Mouse (Mus musculus): Measurements from ENCODE around the gene Kri1. TPM values are rescaled to one million over a fixed set of nuclear protein-coding genes. Genes with fewer than 3 reads are reported as not detected.
A peak's percentile ranks its signal among the peaks of the same experiment; 100 is the strongest.
"Not testable (repeated sequence)": the region's sequence is repeated elsewhere in the genome, so short reads cannot be mapped to it uniquely, and the experiment has no call there.

Kri1 gene
- total RNA-seq, 1 experiment from 2014 or later = 64.0 TPM

DNA sequence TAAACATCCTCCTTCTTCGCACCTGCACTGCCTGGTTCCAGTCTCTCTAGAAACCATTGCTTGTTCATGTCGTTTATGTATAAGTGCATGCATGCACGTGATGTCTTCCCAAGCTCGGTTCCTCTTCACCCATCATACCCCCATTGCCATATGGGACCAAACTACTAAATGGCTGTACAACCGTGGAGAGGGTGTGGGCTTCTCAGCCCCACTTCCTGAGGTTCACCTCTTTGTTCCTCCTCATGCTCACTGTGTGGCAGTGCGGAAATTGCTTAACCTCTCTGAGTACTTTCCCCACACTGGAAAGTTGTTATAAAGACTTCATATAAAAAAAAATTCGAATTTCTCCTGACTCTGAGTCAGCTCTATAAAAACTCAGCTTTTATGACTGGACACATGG, 28.9 kb upstream of the Kri1 start:
- ATAC-seq (replicated peaks; ENCODE audit: low read depth, poor library complexity, severe bottlenecking) = peak; percentile 12; the same call in 1 of the 2 replicates

DNA sequence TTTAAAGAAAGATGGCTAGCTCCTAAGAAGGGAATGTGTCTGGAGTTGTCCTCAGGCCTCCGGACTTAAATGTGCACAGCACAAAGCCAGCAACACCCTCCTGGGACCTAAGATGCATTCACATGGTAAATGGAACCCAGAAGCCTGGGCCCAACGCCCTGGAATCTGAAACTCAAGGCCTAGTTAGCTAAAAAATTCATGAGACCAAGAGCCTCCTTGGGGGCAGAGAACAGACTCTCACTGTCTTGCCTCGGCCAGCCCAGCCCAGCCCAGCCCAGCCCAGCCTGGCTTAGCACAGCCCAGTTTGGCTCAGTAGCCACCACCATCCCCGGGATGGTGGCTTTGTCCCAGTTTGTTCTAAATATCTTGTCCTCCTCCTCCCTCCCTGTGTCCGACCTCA, 27.7 kb upstream of the Kri1 start:
- ATAC-seq (replicated peaks; ENCODE audit: low read depth, poor library complexity, severe bottlenecking) = no peak

DNA sequence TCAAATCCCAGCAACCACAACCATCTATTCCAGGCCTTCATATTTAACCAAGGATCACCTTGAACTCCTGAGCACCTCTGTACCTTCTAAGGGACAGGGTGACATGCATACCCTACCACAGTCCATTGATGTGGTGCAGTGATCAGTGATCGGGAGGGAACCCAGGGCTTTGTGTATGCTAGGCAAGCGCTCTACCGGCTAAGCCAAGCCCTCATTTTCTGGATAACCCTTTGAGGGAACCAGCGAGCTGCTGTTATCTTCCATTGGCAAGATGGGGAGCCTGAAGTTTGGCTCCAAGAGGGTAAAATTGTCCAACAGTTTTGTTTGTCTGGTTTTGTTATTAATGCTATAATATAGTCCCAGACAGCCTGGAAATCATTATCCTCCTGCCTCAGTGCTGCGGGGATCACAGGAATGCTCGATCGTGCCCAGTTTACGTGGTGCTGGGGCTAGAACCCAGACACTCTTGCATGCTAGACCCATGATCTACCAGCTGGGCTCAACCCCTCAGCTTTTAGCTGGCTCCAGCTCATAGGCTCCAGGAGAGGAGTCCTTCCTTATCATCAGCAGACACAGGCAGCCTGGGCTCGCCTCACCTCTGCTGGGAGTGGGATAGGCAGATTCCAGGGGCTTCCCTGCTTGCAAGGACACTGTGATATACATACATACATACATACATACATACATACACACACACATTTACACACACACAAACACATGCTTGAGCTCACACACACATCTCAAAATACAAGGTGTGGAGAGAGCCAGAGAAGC, 26.8 kb upstream of the Kri1 start:
- no peak for ATAC-seq (replicated peaks; ENCODE audit: low read depth, poor library complexity, severe bottlenecking)

DNA sequence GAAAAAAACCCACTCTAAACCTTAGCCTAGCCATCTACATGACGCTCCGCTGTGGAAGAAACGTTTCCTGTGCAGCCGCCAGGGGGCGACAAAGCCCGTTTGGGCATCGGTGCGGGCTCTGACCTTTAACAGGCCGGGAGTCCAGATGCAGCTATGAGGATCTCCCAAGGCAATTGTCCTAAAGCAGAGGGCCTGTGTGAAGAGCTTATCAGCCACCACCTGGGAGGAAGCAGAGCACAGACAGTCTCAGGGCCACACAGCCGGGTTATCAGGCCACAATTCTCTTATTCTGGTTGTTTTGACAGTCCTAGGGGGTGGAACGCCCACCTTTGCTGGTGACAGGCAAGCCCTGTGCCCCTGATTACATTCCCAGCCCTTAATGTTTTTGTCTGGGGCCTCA, 25.6 kb upstream of the Kri1 start:
- ATAC-seq (replicated peaks; ENCODE audit: low read depth, poor library complexity, severe bottlenecking) = peak; percentile 89

DNA sequence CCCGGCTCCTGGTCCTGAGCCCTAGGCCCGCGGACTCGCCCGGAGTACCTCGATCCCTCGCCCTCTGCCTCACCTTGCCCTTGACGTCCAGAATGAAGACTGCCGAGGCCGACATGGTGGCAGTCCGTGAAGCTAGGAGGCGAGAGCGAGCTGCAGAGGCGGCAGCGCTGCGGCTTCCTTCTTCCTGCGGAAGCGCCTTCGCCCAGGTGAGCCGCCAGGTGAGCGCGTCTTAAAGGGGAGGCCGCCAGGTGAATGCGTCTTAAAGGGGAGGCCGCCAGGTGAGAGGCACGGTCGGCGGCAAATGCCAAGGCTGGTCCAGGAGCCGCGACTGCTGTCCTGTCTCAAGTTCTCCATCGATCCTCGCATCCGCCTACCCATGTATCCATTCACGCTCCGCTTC, 24.4 kb upstream of the Kri1 start, which contains the start of gene Ap1m2:
Ap1m2 (minus strand) TSS at position 204 of the 400 bp plus-strand sequence.
- ATAC-seq (replicated peaks; ENCODE audit: low read depth, poor library complexity, severe bottlenecking) = no peak

DNA sequence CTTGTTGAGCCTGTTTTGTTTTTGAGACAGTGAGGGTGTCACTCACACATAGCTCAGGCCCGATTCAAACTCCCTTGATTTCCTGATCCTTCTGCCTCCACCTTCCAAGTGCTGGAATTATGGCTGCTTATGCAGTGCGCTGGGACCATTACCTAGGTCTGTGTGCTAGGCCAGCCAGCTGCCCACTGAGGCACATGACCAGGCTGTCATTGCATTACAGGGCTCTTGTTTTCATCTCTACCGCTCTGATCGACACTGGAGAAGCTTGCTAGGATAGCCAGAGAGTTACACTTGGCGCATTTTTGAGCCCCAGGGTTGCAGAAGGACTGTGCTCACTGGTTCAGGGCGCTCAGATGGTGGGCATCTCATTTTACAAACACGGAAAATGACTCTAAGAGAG, 23.9 kb upstream of the Kri1 start:
- ATAC-seq (replicated peaks; ENCODE audit: low read depth, poor library complexity, severe bottlenecking) = no peak

- peak; percentile 79 for ATAC-seq (replicated peaks; ENCODE audit: low read depth, poor library complexity, severe bottlenecking)
These were observed 21.5 kb upstream of the Kri1 start for GRCm38 (mm10) chr9:21309150-21309741.

DNA sequence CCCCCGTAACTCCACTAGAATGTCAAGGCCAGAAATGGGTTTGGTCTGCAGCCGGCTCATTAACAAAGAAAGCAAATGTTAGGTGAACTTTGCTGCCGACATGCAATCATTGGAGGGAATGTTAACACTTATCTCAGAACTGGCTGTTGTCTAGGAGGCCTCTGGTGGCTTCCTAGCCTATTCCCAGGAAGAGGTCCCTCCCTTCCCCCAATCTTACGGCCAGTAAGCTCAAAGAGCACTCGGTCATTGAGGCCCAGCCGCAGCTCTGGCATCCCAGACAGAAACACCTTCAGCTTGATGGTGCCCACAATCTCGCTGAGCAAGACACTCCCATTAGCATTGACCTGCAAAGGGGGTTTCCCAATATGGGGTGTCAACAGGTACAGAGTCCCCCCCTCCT, 17.3 kb upstream of the Kri1 start:
- no peak for ATAC-seq (replicated peaks; ENCODE audit: low read depth, poor library complexity, severe bottlenecking)

- no peak for ATAC-seq (replicated peaks; ENCODE audit: low read depth, poor library complexity, severe bottlenecking)
These were observed 11.2 kb upstream of the Kri1 start for GRCm38 (mm10) chr9:21299014-21299413.

- ATAC-seq (replicated peaks; ENCODE audit: low read depth, poor library complexity, severe bottlenecking) = no peak
These were observed 4.5 kb upstream of the Kri1 start for GRCm38 (mm10) chr9:21292271-21292670.

DNA sequence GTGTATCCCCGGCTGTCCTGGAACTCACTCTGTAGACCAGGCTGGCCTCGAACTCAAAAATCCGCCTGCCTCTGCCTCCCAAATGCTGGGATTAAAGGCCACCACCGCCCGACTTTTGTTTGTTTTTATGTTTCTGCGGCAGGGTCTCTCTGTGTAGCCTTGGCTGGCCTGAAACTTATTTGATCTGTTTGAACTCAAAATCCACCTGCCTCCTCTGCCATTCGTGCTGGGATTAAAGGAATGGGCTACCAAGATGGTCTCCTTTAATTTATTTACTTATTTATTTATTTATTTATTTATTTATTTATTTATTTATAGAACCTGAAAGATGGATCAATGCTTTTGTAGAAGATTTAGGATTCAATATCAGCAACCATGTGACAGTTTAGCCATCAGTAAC, 4.1 kb upstream of the Kri1 start:
- not testable (repeated sequence) for ATAC-seq (replicated peaks; ENCODE audit: low read depth, poor library complexity, severe bottlenecking)

- ATAC-seq (replicated peaks; ENCODE audit: low read depth, poor library complexity, severe bottlenecking) = peak; percentile 68
These were observed 3.4 kb upstream of the Kri1 start, which contains the start of gene Cdkn2d for GRCm38 (mm10) chr9:21291022-21291787. Gene Cdkn2d (minus strand): TSS chr9:21291407.

DNA sequence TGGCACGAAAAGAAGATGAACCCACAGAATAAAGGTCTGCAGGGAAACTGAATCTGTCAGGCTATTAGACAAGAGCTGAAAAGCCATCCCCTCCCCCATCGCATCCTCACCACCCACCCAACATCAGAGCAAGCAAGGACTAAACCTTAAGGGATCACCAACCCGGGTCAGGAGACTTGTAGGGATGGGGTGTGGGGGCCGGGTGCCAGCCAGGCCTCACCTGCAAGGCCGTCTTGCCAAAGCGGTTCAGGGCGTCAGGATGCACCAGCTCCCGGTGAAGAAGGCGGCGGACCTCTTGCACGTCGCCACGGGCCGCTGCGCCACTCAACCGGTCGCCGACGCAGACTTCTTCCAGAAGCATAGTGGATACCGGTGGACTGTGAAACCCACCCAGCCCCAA, 2.8 kb upstream of the Kri1 start:
- ATAC-seq (replicated peaks; ENCODE audit: low read depth, poor library complexity, severe bottlenecking) = no peak

DNA sequence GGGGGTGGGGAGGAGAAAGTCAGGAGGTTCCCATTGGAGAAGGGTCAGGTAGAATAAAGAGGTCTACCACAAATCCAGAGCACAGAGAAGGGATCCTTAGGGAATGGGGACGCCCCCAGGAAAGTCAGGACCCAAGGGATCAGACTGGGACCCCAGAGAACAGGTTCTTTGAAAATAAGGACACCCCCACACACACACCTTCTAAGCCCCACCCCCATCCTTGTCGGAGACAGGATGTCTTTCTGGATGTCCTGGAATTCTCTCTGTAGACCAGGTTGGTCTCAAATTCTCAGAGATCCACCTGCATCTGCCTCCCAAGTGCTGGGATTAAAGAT, 1.5 kb upstream of the Kri1 start:
- ATAC-seq (replicated peaks; ENCODE audit: low read depth, poor library complexity, severe bottlenecking) = no peak

- ATAC-seq (replicated peaks; ENCODE audit: low read depth, poor library complexity, severe bottlenecking) = no peak
These were observed 901 bp upstream of the Kri1 start for GRCm38 (mm10) chr9:21288404-21289336.

DNA sequence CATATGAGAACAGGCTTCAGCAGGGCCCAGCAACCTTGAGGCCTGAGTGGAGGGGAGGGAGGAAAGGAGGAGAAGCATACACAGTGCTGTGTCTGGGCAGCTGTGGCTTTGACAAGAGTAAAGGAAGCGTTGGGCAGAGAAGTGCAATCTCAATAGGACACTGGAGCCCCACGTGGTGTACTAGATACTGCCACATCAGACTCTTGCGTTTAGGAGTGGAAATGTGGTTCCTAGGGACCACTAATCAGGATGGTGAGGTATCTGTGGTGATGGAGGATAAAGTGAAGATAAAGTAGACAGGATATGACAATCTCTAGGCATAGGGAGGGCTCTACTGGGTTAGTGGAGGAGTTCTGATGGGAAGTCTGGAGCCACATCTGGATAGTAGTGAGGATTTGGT, 1.0 kb downstream of the Kri1 start:
- ATAC-seq (replicated peaks; ENCODE audit: low read depth, poor library complexity, severe bottlenecking) = peak; percentile 6; the same call in 1 of the 2 replicates

GRCm38 (mm10) chr9:21283994-21284393, 3.8 kb downstream of the Kri1 start:
- ATAC-seq (replicated peaks; ENCODE audit: low read depth, poor library complexity, severe bottlenecking) = no peak

DNA sequence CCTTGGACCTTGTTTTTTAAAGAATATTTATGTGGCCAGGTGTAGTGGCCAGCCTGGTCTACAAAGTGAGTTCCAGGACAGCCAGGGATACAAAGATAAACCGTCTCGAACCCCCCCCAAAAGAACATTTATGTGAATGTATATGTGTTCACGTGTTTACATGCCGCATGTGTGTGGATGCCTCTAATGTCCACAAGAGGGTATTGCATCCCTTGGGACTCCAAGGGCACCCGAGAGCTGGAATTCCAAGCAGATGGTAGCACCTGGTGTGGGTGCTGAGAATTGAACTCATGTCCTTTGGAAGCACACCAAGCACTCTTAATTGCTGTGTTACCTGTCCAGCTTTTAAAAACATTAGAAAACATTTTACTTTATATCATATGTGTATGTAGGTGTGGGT, 4.2 kb downstream of the Kri1 start:
- ATAC-seq (replicated peaks; ENCODE audit: low read depth, poor library complexity, severe bottlenecking) = no peak

DNA sequence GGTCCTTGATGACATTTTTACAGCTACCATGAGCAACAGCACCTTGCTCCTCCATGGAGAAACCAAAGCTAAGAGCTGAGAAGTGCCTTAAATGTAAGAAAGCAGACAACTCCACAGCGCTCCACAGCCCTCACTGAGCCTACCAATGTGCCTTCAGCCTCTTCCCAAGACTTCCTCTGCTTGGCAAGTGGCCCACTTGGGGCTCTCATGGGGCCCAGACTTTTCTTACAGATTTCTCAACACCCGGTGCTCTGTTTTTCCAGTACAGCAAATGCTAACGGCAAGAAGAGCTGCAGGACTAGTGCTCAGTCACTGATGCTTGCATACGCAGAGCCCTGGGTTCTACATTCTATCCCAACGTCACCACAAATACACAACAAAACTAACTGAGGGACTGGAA, 10.0 kb downstream of the Kri1 start:
- no peak for ATAC-seq (replicated peaks; ENCODE audit: low read depth, poor library complexity, severe bottlenecking)

DNA sequence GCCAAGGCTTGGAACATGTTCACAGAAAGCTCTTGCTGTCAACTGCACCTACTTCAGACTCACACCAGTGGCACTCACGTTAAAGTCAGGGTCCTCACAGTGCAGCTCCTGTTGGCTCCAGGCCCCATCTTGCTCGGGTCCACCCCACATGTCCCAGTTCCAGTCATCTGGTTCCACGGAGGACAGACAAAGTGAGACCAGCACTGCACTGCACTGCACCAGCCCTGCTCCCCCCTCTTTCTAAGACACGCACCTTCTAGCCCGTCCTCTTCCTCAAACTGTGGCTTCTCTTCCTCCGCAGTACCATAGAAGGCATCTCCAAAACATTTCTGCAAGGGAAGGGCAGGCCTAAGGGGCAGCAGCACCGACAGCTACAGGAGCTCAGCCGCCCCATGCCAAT, 11.5 kb downstream of the Kri1 start:
- ATAC-seq (replicated peaks; ENCODE audit: low read depth, poor library complexity, severe bottlenecking) = no peak
